ENCODE assay signal across 11 mouse cellular contexts in the genomic region with DNA sequence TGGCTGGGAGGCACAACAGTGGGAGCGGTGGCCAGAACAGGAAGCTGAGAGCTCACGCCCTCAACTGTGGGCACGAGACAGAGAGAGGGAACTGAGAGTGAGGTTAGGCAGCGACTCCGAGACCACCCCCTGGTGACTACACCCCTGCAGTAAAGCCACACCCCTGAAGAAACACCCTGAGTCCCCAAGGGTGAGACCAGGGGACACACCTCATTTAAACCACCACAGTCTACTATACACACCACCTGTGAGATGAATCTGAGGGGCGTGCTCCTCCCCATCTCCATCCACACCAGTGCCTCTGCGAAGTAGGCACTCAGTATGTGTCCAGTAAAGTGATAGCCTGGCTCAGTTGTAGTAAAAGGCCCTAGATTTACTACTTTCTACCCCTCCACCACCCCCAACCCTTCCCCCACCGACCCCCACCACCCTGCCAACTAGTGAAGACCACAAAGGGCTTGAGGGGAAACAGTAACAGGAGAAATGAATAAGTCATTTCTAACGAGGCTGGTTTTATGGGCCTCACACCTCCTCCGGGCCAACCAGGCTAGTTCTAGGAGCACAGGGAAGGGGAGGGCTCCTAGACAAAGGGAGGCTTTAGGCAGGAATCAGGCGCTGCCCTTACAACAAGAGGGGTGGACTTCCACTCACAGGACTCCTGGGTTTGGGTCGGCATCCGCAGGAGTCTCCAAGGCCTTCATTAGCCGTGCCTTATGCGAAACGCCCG.
DNase-seq lines count a peak whose midpoint lies in the region; ATAC-seq and TF ChIP-seq lines count a peak whose summit lies in the region.
"Had no signal": no experiment of that assay in that cellular context is flagged by ENCODE, and none has a peak within 500 bp of the region (broad histone marks: within the 10 kb centered on the region; RNA-seq: fewer than 3 reads in every experiment).

No protein-coding gene starts in this region.

- H3K9me3 ChIP-seq in intestine, embryonic 15.5 days: no peaks in the 10 kb centered on the region
- H3K9me3 ChIP-seq in intestine, postnatal 0 days (ENCODE audit: control insufficient read depth): no peaks in the 10 kb centered on the region
- no peaks in the 10 kb centered on the region for H3K9me3 ChIP-seq in E14TG2a.4 (ENCODE audit: low read length)
- H3K9me3 ChIP-seq in limb, embryonic 11.5 days (ENCODE audit: control insufficient read depth, low read length): no peaks in the 10 kb centered on the region
- H3K9me3 ChIP-seq: hindbrain, embryonic 13.5 days had no signal

- TF ChIP-seq CTCF in intestine, postnatal 0 days (IDR thresholded peaks at IDR 0.05; ENCODE audit: low read depth): no peak
- TF ChIP-seq CTCF in E14TG2a.4 (conservative IDR thresholded peaks at IDR 0.05; ENCODE audit: low read length): no peak

- H3K4me3 ChIP-seq in intestine, embryonic 15.5 days (replicated peaks): no peak overlapping the region
- H3K4me3 ChIP-seq in intestine, postnatal 0 days (ENCODE audit: low read depth, low read length): no peak overlapping the region
- peak overlapping the region; percentile 35 for H3K4me3 ChIP-seq in E14TG2a.4 (replicated peaks; ENCODE audit: low read length)
- H3K4me3 ChIP-seq in limb, embryonic 11.5 days (ENCODE audit: low read depth, low read length): no peak overlapping the region
- H3K4me3 ChIP-seq: hindbrain, embryonic 13.5 days had no signal

- H3K9ac ChIP-seq in intestine, embryonic 15.5 days: no peak overlapping the region
- H3K9ac ChIP-seq in intestine, postnatal 0 days (ENCODE audit: low read depth, low read length): no peak overlapping the region
- H3K9ac ChIP-seq in limb, embryonic 11.5 days (ENCODE audit: low read length): no peak overlapping the region
- H3K9ac ChIP-seq: forebrain, postnatal 0 days; hindbrain, embryonic 13.5 days had no signal

- H3K4me2 ChIP-seq in intestine, embryonic 15.5 days (replicated peaks): no peak overlapping the region
- H3K4me2 ChIP-seq in intestine, postnatal 0 days (replicated peaks; ENCODE audit: low read depth): no peak overlapping the region
- H3K4me2 ChIP-seq in limb, embryonic 11.5 days (ENCODE audit: low read depth, severe bottlenecking): no peak overlapping the region; the same call in none of the 2 replicates
- H3K4me2 ChIP-seq: hindbrain, embryonic 13.5 days had no signal

- WGBS in intestine, embryonic 15.5 days: 72% methylated on average over 17 of the region's 17 CpGs
- 75% methylated on average over 17 of the region's 17 CpGs for WGBS in intestine, postnatal 0 days
- WGBS in limb, embryonic 11.5 days: 34% methylated on average over 17 of the region's 17 CpGs

- peaks cover 8% of the 10 kb centered on the region for H3K4me1 ChIP-seq in intestine, embryonic 15.5 days (replicated peaks)
- no peaks in the 10 kb centered on the region for H3K4me1 ChIP-seq in intestine, postnatal 0 days (replicated peaks; ENCODE audit: control insufficient read depth, insufficient read depth, low read length)
- peaks cover 35% of the 10 kb centered on the region for H3K4me1 ChIP-seq in E14TG2a.4 (replicated peaks; ENCODE audit: low read depth, low read length)
- peaks cover 40% of the 10 kb centered on the region for H3K4me1 ChIP-seq in limb, embryonic 11.5 days (ENCODE audit: control insufficient read depth, insufficient read depth, low read length)

- DNase-seq in limb, embryonic 11.5 days (ENCODE audit: low spot score): peak; percentile 74
- no peak for DNase-seq in right cerebral cortex, postnatal 14 days
- no peak for DNase-seq in right cerebral cortex, postnatal 4 days
- DNase-seq in gastrocnemius, postnatal 10 days: no peak
- DNase-seq: forebrain, postnatal 0 days; kidney, postnatal 14 days had no signal

- H3K27me3 ChIP-seq in intestine, embryonic 15.5 days (replicated peaks): no peaks in the 10 kb centered on the region
- H3K27me3 ChIP-seq in intestine, postnatal 0 days (replicated peaks; ENCODE audit: control insufficient read depth, insufficient read depth, low read length): no peaks in the 10 kb centered on the region
- H3K27me3 ChIP-seq in E14TG2a.4 (ENCODE audit: insufficient read depth, low read length): 0 out of 2 replicates have a peak, but pooled peaks cover 5% of the 10 kb centered on the region
- no peaks in the 10 kb centered on the region for H3K27me3 ChIP-seq in limb, embryonic 11.5 days (ENCODE audit: control insufficient read depth, insufficient read depth, low read length)

- H3K27ac ChIP-seq in intestine, embryonic 15.5 days: no peak overlapping the region
- H3K27ac ChIP-seq in intestine, postnatal 0 days (ENCODE audit: low read depth, low read length): no peak overlapping the region
- H3K27ac ChIP-seq in limb, embryonic 11.5 days (replicated peaks; ENCODE audit: low read depth, low read length): peak overlapping the region; percentile 61; the same call in 1 of the 2 replicates
- H3K27ac ChIP-seq: hindbrain, embryonic 13.5 days had no signal

- no peaks in the 10 kb centered on the region for H3K36me3 ChIP-seq in intestine, embryonic 15.5 days
- no peaks in the 10 kb centered on the region for H3K36me3 ChIP-seq in intestine, postnatal 0 days (ENCODE audit: control insufficient read depth, insufficient read depth)
- no peaks in the 10 kb centered on the region for H3K36me3 ChIP-seq in E14TG2a.4 (ENCODE audit: insufficient read depth, low read length)
- H3K36me3 ChIP-seq in limb, embryonic 11.5 days (ENCODE audit: control insufficient read depth, insufficient read depth, low read length): no peaks in the 10 kb centered on the region
- H3K36me3 ChIP-seq: hindbrain, embryonic 13.5 days had no signal

- ATAC-seq in intestine, embryonic 15.5 days: 0 out of 2 replicates have a peak, but pooled peaks have one; percentile 34
- ATAC-seq in intestine, postnatal 0 days: no peak
- ATAC-seq in limb, embryonic 11.5 days (ENCODE audit: insufficient number of reproducible peaks, low FRiP score, low TSS enrichment, low read depth): peak; percentile 81
- peak; percentile 84 for ATAC-seq in neutrophil, adult 5-6 weeks (ENCODE audit: extremely low read depth, insufficient number of reproducible peaks, low FRiP score, poor library complexity, severe bottlenecking)
- ATAC-seq: forebrain, postnatal 0 days had no signal
